Mouse (Mus musculus) brain, embryonic 14.5 days (tissue): Measurements from ENCODE around the gene Galntl6.

ENCODE experiments used
- CTCF ChIP-seq: fragments of 200-500 bp; IDR thresholded peaks from 2 replicates; pipeline ENCODE4 v1.5.1; 2012; ENCODE audit warnings: inconsistent platforms, mild to moderate bottlenecking, moderate library complexity, borderline replicate concordance; ENCODE audit not compliant: insufficient read depth, insufficient read length; ENCODE audit errors: extremely low read depth
- POLR2A ChIP-seq: fragments of 200-500 bp; IDR thresholded peaks from 2 replicates; pipeline ENCODE4 v1.6.1; 2012; ENCODE audit warnings: mild to moderate bottlenecking, inconsistent platforms, borderline replicate concordance; ENCODE audit not compliant: poor library complexity, insufficient read depth, insufficient read length, severe bottlenecking; ENCODE audit errors: extremely low read depth

GRCm38 (mm10) chr8:58691761-58692160 is 220.7 kb downstream of the Galntl6 start:
- no peak for TF ChIP-seq POLR2A
- no peak for TF ChIP-seq CTCF
